Mouse (Mus musculus): ENCODE data around the gene Mroh8.

- no peak for TF ChIP-seq HCFC1 (IDR thresholded peaks at IDR 0.05; ENCODE audit: borderline replicate concordance, insufficient read depth, low read length)
- TF ChIP-seq ZC3H11A (IDR thresholded peaks at IDR 0.05; ENCODE audit: borderline replicate concordance, low read depth, low read length), result no peak
- TF ChIP-seq MAFK (IDR thresholded peaks at IDR 0.05; ENCODE audit: insufficient read depth, low read depth, low read length), result no peak
- no peak for TF ChIP-seq CHD2 (IDR thresholded peaks at IDR 0.05; ENCODE audit: low read depth, low read length)
- no peak for TF ChIP-seq ZNF384 (IDR thresholded peaks at IDR 0.05; ENCODE audit: low read depth, low read length)
Observed at GRCm38 (mm10) chr2:157174416-157174815, 104.9 kb downstream of the Mroh8 start.

All from ES-E14 (cell line).